Mouse (Mus musculus) midbrain, embryonic 16.5 days (tissue): ENCODE data around the gene Wnt7a. TPM values are rescaled to one million over a fixed set of nuclear protein-coding genes. Genes with fewer than 3 reads are reported as not detected.

Experiments
- ATAC-seq: fragments of 200-750 bp; cut with Nextera tagmentation; 2 replicates; pipeline ENCODE4 v1.8.0; 2017; ENCODE audit warnings: moderate TSS enrichment
- H3K27ac ChIP-seq: fragments of 300-500 bp; sonication (generic); 2 replicates; pipeline ENCODE4 v1.5.1; 2014; ENCODE audit warnings: mild to moderate bottlenecking, low read length, mixed read lengths
- H3K27me3 ChIP-seq: fragments of 300-500 bp; sonication (generic); 2 replicates; pipeline ENCODE4 v1.6.1; 2014; ENCODE audit warnings: low read depth, low read length, mixed read lengths; ENCODE audit not compliant: control insufficient read depth, insufficient read depth
- H3K36me3 ChIP-seq: fragments of 300-500 bp; sonication (generic); 2 replicates; pipeline ENCODE4 v1.6.1; 2014; ENCODE audit warnings: mild to moderate bottlenecking, low read length, moderate library complexity, mixed read lengths; ENCODE audit not compliant: control insufficient read depth, insufficient read depth
- H3K4me1 ChIP-seq: fragments of 300-500 bp; sonication (generic); 2 replicates; pipeline ENCODE4 v1.6.1; 2014; ENCODE audit warnings: mild to moderate bottlenecking, low read length, mixed read lengths; ENCODE audit not compliant: control insufficient read depth, insufficient read depth
- H3K4me2 ChIP-seq: fragments of 300-500 bp; sonication (generic); 2 replicates; pipeline ENCODE4 v1.6.1; 2014; ENCODE audit warnings: mild to moderate bottlenecking, low read length, mixed read lengths
- H3K4me3 ChIP-seq: fragments of 300-500 bp; sonication (generic); 2 replicates; pipeline ENCODE4 v1.5.1; 2014; ENCODE audit warnings: low read depth, mild to moderate bottlenecking, low read length, moderate library complexity, mixed read lengths
- H3K9ac ChIP-seq: fragments of 300-500 bp; sonication (generic); 2 replicates; pipeline ENCODE4 v1.6.1; 2014; ENCODE audit warnings: low read depth, low read length, mixed read lengths
- H3K9me3 ChIP-seq: fragments of 300-500 bp; sonication (generic); replicated peaks from 2 replicates; pipeline ENCODE4 v1.6.1; 2014; ENCODE audit warnings: mild to moderate bottlenecking, low read length, mixed read lengths; ENCODE audit not compliant: control insufficient read depth, poor library complexity, severe bottlenecking
- WGBS: fragments of 180-500 bp; shearing (Covaris S2); extraction: QIAGEN DNeasy Blood & Tissue Kit; methylation state at CpG from one replicate; pipeline ENCODE4 v1.1.7; 2014; 5-methylcytosine and 5-hydroxymethylcytosine counted together
- polyA plus RNA-seq: library from polyadenylated mRNA; unstranded; fragments of >200 nt; fragmentation: Nextera tagmentation; extraction: Ambion mirVana; gene quantifications from 2 replicates; pipeline ENCODE4 v1.2.1, GENCODE M21; 2015

Gene Wnt7a
- polyA plus RNA-seq = 8.4 and 10.8 TPM in 2 replicates

DNA sequence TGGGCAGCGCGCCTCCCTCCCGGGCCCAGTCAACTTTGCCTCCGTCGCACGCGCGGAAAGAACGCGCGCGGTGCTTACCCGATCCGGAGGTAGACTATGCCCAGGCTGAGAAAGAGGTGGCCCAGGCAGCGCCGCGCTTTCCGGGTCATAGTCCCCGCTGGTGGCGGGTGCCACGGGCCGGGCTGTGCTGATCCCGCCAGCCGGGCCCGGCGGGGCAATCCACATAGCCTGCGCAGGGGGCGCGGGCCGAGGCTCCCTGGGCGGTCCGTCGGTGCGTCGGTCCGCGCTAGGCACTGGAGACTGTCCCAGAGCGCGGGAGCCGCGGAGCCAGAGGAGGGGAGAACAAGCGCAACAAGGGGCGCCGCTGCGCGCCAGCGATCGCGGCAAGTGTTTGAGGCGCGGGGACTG, at the start of gene Wnt7a:
Gene Wnt7a (minus strand): TSS at position 403 of the 408 bp plus-strand sequence.
- WGBS = 0% methylated on average over 37 of the region's 51 CpGs
- H3K4me1 ChIP-seq = peaks cover 17% of the 10 kb centered on the region; the same call in 1 of the 2 replicates
- H3K4me3 ChIP-seq = peak within 1 kb of the TSS; percentile 73
- H3K9me3 ChIP-seq = no peaks in the 10 kb centered on the region
- H3K4me2 ChIP-seq = peak within 1 kb of the TSS; percentile 94
- H3K9ac ChIP-seq = peak within 1 kb of the TSS; percentile 84
- no peaks in the 10 kb centered on the region for H3K36me3 ChIP-seq
- H3K27me3 ChIP-seq = peaks cover 7% of the 10 kb centered on the region; the same call in 1 of the 2 replicates
- ATAC-seq = peak; percentile 61
- H3K27ac ChIP-seq = peak within 1 kb of the TSS; percentile 58

DNA sequence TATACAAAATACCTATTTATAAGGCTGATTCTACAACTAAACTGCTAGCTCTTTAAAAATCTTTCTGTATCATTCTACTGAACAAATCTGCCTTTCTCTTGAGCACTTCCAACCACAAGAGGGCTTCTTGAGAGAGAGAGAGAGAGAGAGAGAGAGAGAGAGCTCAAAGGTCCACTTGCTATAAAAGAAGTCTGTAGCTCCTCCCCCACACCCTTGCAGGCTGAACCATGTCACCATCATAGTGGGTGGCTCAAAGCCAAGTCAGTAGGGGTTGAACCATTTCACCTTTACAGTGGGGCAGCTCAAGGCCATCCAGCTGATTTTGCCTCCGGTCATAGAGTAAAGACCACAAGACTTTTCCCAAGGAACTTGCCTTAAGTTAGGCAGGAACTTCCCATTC, 48.3 kb upstream of the Wnt7a start:
- peaks cover 8% of the 10 kb centered on the region; the same call in 1 of the 2 replicates for H3K36me3 ChIP-seq

DNA sequence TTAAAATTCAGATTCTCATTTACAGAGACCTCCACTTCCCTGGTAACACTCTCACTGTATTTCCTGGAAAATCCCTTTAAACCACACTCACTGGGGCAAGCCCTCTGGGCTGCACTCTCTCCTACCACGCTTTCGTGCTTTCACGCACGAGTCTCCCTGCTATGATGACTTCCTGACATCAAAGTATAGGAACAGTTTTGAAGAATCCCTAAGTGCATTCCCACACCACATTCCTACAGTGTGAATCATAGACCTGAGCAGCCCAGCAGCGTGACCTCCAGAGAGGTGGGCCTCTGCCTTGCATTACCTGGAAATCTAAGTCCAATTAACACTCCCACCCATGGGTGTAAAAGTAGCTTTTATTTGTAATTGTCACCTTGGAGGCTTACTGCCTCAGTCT, 43.4 kb upstream of the Wnt7a start:
- Histone ChIP-seq H3K4me3 (no peak overlapping the region), H3K27me3 (no peaks in the 10 kb centered on the region), H3K9ac (no peak overlapping the region), H3K36me3 (no peaks in the 10 kb centered on the region), H3K4me1 (no peaks in the 10 kb centered on the region), H3K9me3 (no peaks in the 10 kb centered on the region), H3K4me2 (no peak overlapping the region), H3K27ac (no peak overlapping the region)
- 69% methylated on average over 5 of the region's 5 CpGs for WGBS
- ATAC-seq = no peak

More for the DNA sequence above, 48.3 kb upstream of the Wnt7a start:
- no peak overlapping the region for H3K9ac ChIP-seq
- H3K4me1 ChIP-seq = no peaks in the 10 kb centered on the region
- H3K9me3 ChIP-seq = no peaks in the 10 kb centered on the region
- H3K4me2 ChIP-seq = no peak overlapping the region
- 100% methylated on average over 1 of the region's 1 CpGs for WGBS
- H3K27ac ChIP-seq = no peak overlapping the region
- no peaks in the 10 kb centered on the region for H3K27me3 ChIP-seq
- H3K4me3 ChIP-seq = no peak overlapping the region
- ATAC-seq = no peak

DNA sequence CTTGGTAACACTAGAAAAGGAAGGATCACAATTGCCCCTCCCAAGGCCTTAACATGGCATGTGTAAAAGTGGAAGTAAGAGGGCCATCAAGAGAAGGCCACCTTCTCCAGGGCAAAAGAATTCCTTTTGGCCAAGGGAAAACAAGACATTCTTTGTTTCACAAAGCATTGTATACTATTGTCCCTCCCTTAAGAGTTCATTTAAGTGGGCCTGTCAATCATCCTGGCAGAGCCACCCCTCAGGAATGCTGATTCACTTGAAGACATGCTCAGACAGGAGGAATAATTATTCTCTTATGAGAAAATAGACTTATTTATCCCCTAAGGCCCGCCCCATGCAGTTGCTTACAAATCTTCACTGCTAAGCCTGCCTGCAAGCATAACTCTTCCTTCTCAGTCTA, 40.9 kb upstream of the Wnt7a start:
- 65% methylated on average over 1 of the region's 1 CpGs for WGBS

DNA sequence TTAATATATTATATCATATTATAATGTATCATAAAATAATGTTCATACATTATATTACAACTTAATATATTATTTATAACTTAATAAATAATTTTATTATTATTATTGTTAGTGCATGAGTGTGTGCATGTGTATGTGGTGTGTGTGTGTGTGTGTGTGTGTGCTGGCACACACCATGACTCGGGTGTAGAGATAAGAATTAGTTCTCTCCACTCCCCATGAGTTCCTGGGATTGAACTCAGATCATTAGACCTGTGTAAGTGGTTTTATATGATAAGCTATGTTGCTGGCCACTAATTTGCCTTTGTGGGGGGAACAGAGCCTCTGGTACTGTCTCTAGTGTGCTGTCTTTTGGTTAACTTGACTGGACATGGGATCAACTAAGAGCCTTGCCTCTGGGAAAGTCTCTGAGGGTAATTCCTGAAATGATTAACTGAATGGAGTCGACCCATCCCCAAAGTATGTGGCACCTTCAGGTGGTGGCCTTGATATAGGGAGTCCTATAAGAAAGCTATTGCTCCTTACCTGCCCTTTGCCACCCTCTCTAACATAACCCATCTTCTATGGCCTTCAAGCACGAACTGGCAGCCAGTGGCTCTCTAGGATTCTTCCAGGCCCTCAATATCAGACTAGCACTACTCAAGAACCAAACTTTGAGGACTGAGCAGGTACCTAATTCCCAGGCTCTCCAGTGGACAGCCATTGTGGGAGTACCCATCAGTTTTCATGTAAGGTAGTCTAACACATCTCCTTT, 38.5 kb upstream of the Wnt7a start:
- H3K4me2 ChIP-seq = no peak overlapping the region
- H3K9ac ChIP-seq = no peak overlapping the region
- no peaks in the 10 kb centered on the region for H3K4me1 ChIP-seq
- no peak overlapping the region for H3K4me3 ChIP-seq
- WGBS = 56% methylated on average over 3 of the region's 3 CpGs
- no peak overlapping the region for H3K27ac ChIP-seq
- no peaks in the 10 kb centered on the region for H3K9me3 ChIP-seq
- no peaks in the 10 kb centered on the region for H3K27me3 ChIP-seq
- no peak for ATAC-seq
- no peaks in the 10 kb centered on the region for H3K36me3 ChIP-seq

More for the DNA sequence above, 40.9 kb upstream of the Wnt7a start:
- Histone ChIP-seq H3K27me3 (no peaks in the 10 kb centered on the region), H3K4me1 (no peaks in the 10 kb centered on the region), H3K4me2 (no peak overlapping the region), H3K27ac (no peak overlapping the region), H3K9ac (no peak overlapping the region), H3K36me3 (no peaks in the 10 kb centered on the region), H3K9me3 (no peaks in the 10 kb centered on the region), H3K4me3 (no peak overlapping the region)
- ATAC-seq = no peak

DNA sequence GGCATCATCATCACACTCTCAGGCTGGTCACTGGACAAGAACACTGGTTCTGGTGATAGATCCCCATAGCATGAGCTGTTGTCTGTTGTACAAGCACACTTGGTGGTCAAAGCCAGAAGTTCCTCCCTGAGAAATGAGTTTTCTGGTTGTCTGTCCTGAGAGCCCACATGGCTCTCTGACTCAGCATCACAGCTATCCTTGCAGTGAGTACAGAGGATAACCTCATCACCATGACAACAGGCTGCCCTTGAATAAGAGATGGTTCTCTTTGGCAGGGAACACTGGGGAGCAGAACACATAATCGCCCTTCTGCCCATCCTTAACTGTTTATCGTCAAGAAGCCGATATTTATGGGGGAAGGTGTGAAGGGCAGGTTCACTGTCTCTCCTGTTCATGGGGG, 34.2 kb upstream of the Wnt7a start:
- H3K36me3 ChIP-seq = no peaks in the 10 kb centered on the region
- H3K4me3 ChIP-seq = no peak overlapping the region
- peaks cover 6% of the 10 kb centered on the region for H3K4me1 ChIP-seq
- 73% methylated on average over 3 of the region's 3 CpGs for WGBS
- H3K27ac ChIP-seq = no peak overlapping the region
- H3K9ac ChIP-seq = no peak overlapping the region
- ATAC-seq = no peak
- H3K9me3 ChIP-seq = no peaks in the 10 kb centered on the region
- H3K4me2 ChIP-seq = no peak overlapping the region
- H3K27me3 ChIP-seq = no peaks in the 10 kb centered on the region

DNA sequence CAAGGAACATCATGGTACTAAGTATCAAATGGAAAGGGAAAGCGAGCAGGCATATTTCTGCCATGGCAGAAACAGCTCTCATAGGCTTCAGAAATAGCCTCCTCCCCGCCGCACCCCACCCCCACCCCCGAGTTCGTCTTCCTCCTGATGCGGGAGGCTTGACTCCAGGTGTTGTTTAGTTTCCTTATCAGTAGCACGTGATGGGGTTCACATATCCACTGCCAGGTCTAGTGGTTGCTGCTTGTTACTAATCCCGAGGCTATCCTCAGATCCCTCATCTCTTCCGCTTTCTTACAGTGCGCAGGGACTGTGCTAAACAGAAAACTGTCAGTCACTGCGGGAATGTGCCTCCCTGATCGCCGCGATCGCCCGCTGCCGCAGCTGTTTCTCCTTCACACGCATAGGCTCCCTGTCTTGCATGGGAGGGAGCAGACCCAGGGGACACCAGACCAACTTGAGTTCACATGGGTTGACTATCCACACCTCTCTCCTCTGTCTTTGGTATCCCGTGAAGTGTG, 30.0 kb upstream of the Wnt7a start:
- Histone ChIP-seq H3K4me2 (peak overlapping the region; percentile 93), H3K9me3 (no peaks in the 10 kb centered on the region), H3K36me3 (no peaks in the 10 kb centered on the region), H3K4me1 (peaks cover 6% of the 10 kb centered on the region), H3K9ac (peak overlapping the region; percentile 71), H3K27ac (peak overlapping the region; percentile 61), H3K4me3 (peak overlapping the region; percentile 50), H3K27me3 (no peaks in the 10 kb centered on the region; the same call in 1 of the 2 replicates)
- ATAC-seq = peak; percentile 61
- 4% methylated on average over 19 of the region's 19 CpGs for WGBS

DNA sequence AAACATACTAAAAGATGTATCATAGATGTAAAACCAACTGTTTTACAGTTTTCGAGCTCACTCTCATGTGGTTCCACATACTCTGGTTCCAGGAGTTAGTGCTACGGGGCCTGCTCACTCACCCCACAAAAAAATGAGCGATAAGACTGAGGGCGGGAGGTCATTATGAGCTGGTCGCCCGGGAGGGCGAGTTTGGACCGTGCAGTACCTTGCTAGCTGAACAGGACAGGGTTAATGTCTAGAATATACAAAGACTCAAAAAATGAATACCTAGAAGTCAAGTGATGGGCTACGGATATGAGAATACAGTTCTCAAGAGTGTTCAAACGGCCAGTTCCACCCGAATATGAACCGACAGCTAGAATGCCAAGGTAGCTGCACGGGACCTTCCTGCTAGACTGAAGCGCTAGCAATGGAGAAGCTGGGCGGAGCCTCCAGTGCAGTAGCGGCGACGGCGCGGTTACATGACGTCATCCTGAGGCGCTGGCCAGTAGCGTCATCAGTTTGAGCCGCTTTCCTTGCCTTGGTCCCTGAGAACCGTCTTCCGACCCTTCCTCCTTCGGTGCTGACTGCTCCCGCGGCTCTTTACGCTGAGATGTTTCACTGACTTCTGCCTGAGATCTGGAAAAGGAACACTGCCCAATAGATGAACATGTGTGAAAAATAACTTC, 29.4 kb upstream of the Wnt7a start:
- WGBS = 2% methylated on average over 30 of the region's 30 CpGs
- H3K4me1 ChIP-seq = peaks cover 6% of the 10 kb centered on the region
- H3K9ac ChIP-seq = peak overlapping the region; percentile 78
- peak overlapping the region; percentile 61 for H3K27ac ChIP-seq
- H3K4me3 ChIP-seq = peak overlapping the region; percentile 50
- peak; percentile 96 for ATAC-seq
- H3K27me3 ChIP-seq = no peaks in the 10 kb centered on the region; the same call in 1 of the 2 replicates
- no peaks in the 10 kb centered on the region for H3K36me3 ChIP-seq
- no peaks in the 10 kb centered on the region for H3K9me3 ChIP-seq
- peak overlapping the region; percentile 97 for H3K4me2 ChIP-seq

DNA sequence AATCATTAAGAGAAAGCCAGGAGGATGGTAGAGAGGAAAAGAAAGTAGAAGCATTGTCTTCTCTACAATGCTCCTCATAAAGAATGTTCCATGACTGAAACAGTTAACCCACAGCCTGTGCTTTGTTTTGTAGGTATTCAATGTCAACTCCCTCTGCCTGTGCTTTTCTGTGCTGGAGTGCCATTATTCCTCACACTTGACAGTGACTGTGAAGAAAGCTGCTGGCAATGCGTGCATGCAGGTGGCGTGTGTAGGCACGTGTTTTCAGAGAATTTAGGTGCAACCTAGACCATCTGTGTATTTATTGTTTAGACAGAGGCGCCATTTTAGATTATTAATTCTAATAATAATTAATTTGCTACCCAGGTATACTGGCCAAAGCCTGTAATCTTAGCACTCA, 13.0 kb upstream of the Wnt7a start:
- WGBS = 49% methylated on average over 4 of the region's 4 CpGs
- ATAC-seq = no peak

More for the DNA sequence above, 13.0 kb upstream of the Wnt7a start:
- Histone ChIP-seq H3K9me3 (no peaks in the 10 kb centered on the region), H3K27me3 (no peaks in the 10 kb centered on the region), H3K36me3 (no peaks in the 10 kb centered on the region), H3K4me3 (no peak overlapping the region), H3K4me2 (no peak overlapping the region), H3K4me1 (no peaks in the 10 kb centered on the region), H3K9ac (no peak overlapping the region), H3K27ac (no peak overlapping the region)
